Mouse (Mus musculus) thymus, postnatal 0 days (tissue): ENCODE results near the gene BC025920. TPM values are rescaled to one million over a fixed set of nuclear protein-coding genes. Genes with fewer than 3 reads are reported as not detected.

Source experiments
- DNase-seq: peaks from one replicate; pipeline ENCODE4 v3.0.0-alpha.2; 2015; ENCODE audit warnings: low spot score
- polyA plus RNA-seq: library from polyadenylated mRNA; unstranded; fragments of >200 nt; fragmentation: Nextera tagmentation; extraction: Ambion mirVana; gene quantifications from 2 replicates; pipeline ENCODE4 v1.2.1, GENCODE M21; 2015

The BC025920 gene
- polyA plus RNA-seq: 0.85 and 0.98 TPM in 2 replicates

- DNase-seq: peak; percentile 81
These were observed at the start of gene BC025920 for GRCm38 (mm10) chr10:81605974-81606751. Gene BC025920, plus strand, starts transcription at chr10:81606270.

- no peak for DNase-seq
These were observed 49.8 kb upstream of the BC025920 start for GRCm38 (mm10) chr10:81556282-81556681.

GRCm38 (mm10) chr10:81557491-81557890, 48.6 kb upstream of the BC025920 start:
- DNase-seq: no peak

- peak; percentile 73 for DNase-seq
These were observed 46.9 kb upstream of the BC025920 start, which contains the start of gene Aes for GRCm38 (mm10) chr10:81559163-81559626. Gene Aes, plus strand, starts transcription at chr10:81559488.

GRCm38 (mm10) chr10:81559627-81560539, 46.2 kb upstream of the BC025920 start:
- peak; percentile 79 for DNase-seq

- DNase-seq: peak; percentile 96
These were observed 45.2 kb upstream of the BC025920 start for GRCm38 (mm10) chr10:81560719-81561459.

GRCm38 (mm10) chr10:81562411-81562810, 43.7 kb upstream of the BC025920 start:
- no peak for DNase-seq

- no peak for DNase-seq
These were observed 42.6 kb upstream of the BC025920 start for GRCm38 (mm10) chr10:81563481-81563880.

- DNase-seq: no peak
These were observed 41.9 kb upstream of the BC025920 start for GRCm38 (mm10) chr10:81564216-81564615.

- DNase-seq: peak; percentile 82
These were observed 41.3 kb upstream of the BC025920 start for GRCm38 (mm10) chr10:81564734-81565133.

GRCm38 (mm10) chr10:81565257-81566228, 40.5 kb upstream of the BC025920 start:
- DNase-seq: peak; percentile 69

GRCm38 (mm10) chr10:81568381-81569191, 37.5 kb upstream of the BC025920 start:
- DNase-seq: peak; percentile 4

- peak; percentile 4 for DNase-seq
These were observed 36.4 kb upstream of the BC025920 start for GRCm38 (mm10) chr10:81569507-81570237.

GRCm38 (mm10) chr10:81570238-81570800, 35.8 kb upstream of the BC025920 start:
- DNase-seq: peak; percentile 13

- peak; percentile 87 for DNase-seq
These were observed 35.1 kb upstream of the BC025920 start for GRCm38 (mm10) chr10:81570831-81571500.

GRCm38 (mm10) chr10:81571501-81571876, 34.6 kb upstream of the BC025920 start:
- peak; percentile 97 for DNase-seq

- DNase-seq: peak; percentile 6
These were observed 33.9 kb upstream of the BC025920 start for GRCm38 (mm10) chr10:81572133-81572671.
